Mouse (Mus musculus): ENCODE results near the gene Gm11756. TPM values are rescaled to one million over a fixed set of nuclear protein-coding genes. Genes with fewer than 3 reads are reported as not detected.
"Not testable (repeated sequence)": the region's sequence is repeated elsewhere in the genome, so short reads cannot be mapped to it uniquely, and the experiment has no call there.

The Gm11756 gene
- polyA plus RNA-seq (2016; fragmentation: Nextera tagmentation; extraction: Ambion mirVana): not detected in 2 replicates

DNA sequence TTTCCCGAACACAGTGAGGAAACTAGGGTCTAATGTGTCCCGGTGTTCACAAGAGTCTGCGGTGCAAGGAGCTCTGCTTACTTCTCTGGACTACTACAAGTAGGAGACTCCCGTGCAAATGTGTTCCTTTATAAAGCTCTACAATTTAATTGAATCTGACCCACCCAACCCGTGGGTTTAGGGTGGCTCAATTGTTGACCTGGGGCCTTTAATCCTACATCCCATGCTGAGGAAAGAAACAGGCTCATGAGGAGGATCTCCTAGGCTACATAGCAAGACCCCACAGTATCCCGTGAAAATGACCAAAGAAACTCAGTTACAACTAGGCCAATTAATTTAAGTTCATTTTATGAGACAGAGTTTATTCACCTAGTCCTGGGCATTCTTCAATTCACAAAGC lies at the start of gene Gm11756:
TSS of gene Gm11756 (minus strand) at position 101 of the 400 bp plus-strand sequence.
- not testable (repeated sequence) for H3K27me3 ChIP-seq (ENCODE audit: poor library complexity, severe bottlenecking); H3K9me3 ChIP-seq; H3K4me1 ChIP-seq; H3K36me3 ChIP-seq (replicated peaks); H3K27ac ChIP-seq; DNase-seq (ENCODE audit: extremely low spot score, low spot score); H3K4me3 ChIP-seq
- WGBS: 85% methylated on average over 6 of the region's 6 CpGs

DNA sequence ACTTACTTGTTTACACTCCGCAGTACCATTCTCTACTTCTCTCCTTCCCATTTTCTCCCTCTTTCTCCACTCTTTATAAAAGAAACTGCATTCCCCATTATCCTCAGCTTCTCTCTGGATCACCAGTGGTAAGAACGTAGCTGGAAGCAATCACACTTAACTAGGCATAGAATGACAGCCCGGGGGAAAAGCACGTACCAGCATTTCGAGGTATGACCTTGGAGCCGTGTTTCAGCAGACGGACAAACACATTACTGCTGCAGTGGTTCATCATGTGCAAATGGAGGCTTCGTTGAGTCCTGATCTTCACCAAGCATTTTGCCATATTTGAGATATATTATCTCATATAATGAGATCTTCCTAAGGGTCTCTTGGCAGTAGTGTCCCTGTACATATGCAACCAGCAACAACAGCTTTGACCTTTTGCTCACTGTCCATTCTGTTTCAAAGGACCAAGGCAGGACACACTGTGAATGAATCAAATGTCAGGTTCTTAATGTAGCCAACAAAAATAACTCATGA lies 29.9 kb upstream of the Gm11756 start, which contains the start of gene 2310002L09Rik:
TSS of gene 2310002L09Rik (minus strand) at position 472 of the 522 bp plus-strand sequence.
- Histone ChIP-seq H3K27me3 (ENCODE audit: poor library complexity, severe bottlenecking) (no peaks in the 10 kb centered on the region), H3K9me3 (no peaks in the 10 kb centered on the region), H3K4me3 (no peak within 1 kb of the TSS), H3K27ac (no peak within 1 kb of the TSS), H3K36me3 (replicated peaks) (no peaks in the 10 kb centered on the region), H3K4me1 (no peaks in the 10 kb centered on the region)
- WGBS: 90% methylated on average over 8 of the region's 8 CpGs
- DNase-seq (ENCODE audit: extremely low spot score, low spot score): no peak

DNA sequence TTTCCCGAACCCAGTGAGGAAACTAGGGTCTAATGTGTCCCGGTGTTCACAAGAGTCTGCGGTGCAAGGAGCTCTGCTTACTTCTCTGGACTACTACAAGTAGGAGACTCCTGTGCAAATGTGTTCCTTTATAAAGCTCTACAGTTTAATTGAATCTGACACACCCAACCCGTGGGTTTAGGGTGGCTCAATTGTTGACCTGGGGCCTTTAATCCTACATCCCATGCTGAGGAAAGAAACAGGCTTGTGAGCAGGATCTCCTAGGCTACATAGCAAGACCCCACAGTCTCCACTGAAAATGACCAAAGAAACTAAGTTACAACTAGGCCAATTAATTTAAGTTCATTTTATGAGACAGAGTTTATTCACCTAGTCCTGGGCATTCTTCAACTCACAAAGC lies 14.7 kb downstream of the Gm11756 start, which contains the start of gene Gm13871:
TSS of gene Gm13871 (minus strand) at position 101 of the 400 bp plus-strand sequence.
- not testable (repeated sequence) for H3K4me3 ChIP-seq; H3K27ac ChIP-seq; H3K27me3 ChIP-seq (ENCODE audit: poor library complexity, severe bottlenecking); H3K4me1 ChIP-seq; DNase-seq (ENCODE audit: extremely low spot score, low spot score); H3K9me3 ChIP-seq; H3K36me3 ChIP-seq (replicated peaks)
- no CpG with 5 or more reads among the region's 4 CpGs for WGBS

DNA sequence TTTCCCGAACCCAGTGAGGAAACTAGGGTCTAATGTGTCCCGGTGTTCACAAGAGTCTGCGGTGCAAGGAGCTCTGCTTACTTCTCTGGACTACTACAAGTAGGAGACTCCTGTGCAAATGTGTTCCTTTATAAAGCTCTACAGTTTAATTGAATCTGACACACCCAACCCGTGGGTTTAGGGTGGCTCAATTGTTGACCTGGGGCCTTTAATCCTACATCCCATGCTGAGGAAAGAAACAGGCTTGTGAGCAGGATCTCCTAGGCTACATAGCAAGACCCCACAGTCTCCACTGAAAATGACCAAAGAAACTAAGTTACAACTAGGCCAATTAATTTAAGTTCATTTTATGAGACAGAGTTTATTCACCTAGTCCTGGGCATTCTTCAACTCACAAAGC lies 29.5 kb downstream of the Gm11756 start, which contains the start of gene Gm11757:
TSS of gene Gm11757 (minus strand) at position 101 of the 400 bp plus-strand sequence.
- H3K36me3 ChIP-seq (replicated peaks); H3K9me3 ChIP-seq; H3K27me3 ChIP-seq (ENCODE audit: poor library complexity, severe bottlenecking); H3K27ac ChIP-seq; H3K4me3 ChIP-seq; H3K4me1 ChIP-seq; DNase-seq (ENCODE audit: extremely low spot score, low spot score): not testable (repeated sequence)
- WGBS: no CpG with 5 or more reads among the region's 4 CpGs

DNA sequence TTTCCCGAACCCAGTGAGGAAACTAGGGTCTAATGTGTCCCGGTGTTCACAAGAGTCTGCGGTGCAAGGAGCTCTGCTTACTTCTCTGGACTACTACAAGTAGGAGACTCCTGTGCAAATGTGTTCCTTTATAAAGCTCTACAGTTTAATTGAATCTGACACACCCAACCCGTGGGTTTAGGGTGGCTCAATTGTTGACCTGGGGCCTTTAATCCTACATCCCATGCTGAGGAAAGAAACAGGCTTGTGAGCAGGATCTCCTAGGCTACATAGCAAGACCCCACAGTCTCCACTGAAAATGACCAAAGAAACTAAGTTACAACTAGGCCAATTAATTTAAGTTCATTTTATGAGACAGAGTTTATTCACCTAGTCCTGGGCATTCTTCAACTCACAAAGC lies 44.4 kb downstream of the Gm11756 start, which contains the start of gene Gm11758:
TSS of gene Gm11758 (minus strand) at position 101 of the 400 bp plus-strand sequence.
- not testable (repeated sequence) for H3K9me3 ChIP-seq; H3K27me3 ChIP-seq (ENCODE audit: poor library complexity, severe bottlenecking); DNase-seq (ENCODE audit: extremely low spot score, low spot score); H3K27ac ChIP-seq; H3K4me1 ChIP-seq; H3K4me3 ChIP-seq; H3K36me3 ChIP-seq (replicated peaks)
- WGBS: no CpG with 5 or more reads among the region's 4 CpGs

Other genes starting within 250 kb of the Gm11756 start
- gene Gm428, start 237.2 kb downstream of the Gm11756 start, polyA plus RNA-seq (2016; fragmentation: Nextera tagmentation; extraction: Ambion mirVana): not detected in 2 replicates
- gene Rasef, start 129.8 kb downstream of the Gm11756 start, polyA plus RNA-seq (2016; fragmentation: Nextera tagmentation; extraction: Ambion mirVana): 1.8 and 2.3 TPM in 2 replicates
- not detected in 2 replicates for gene Gm11758, start 44.5 kb downstream of the Gm11756 start, polyA plus RNA-seq (2016; fragmentation: Nextera tagmentation; extraction: Ambion mirVana)
- not detected in 2 replicates for gene Gm11757, start 29.6 kb downstream of the Gm11756 start, polyA plus RNA-seq (2016; fragmentation: Nextera tagmentation; extraction: Ambion mirVana)
- gene Gm13871, start 14.8 kb downstream of the Gm11756 start, polyA plus RNA-seq (2016; fragmentation: Nextera tagmentation; extraction: Ambion mirVana): not detected in 2 replicates
- not detected in 2 replicates for gene 2310002L09Rik, start 30.1 kb upstream of the Gm11756 start, polyA plus RNA-seq (2016; fragmentation: Nextera tagmentation; extraction: Ambion mirVana)
- 2.3 and 2.7 TPM in 2 replicates for gene Frmd3, start 92.7 kb upstream of the Gm11756 start, polyA plus RNA-seq (2016; fragmentation: Nextera tagmentation; extraction: Ambion mirVana)